Mouse (Mus musculus): ENCODE measurements around the gene Enoph1.

Gene Enoph1

DNA sequence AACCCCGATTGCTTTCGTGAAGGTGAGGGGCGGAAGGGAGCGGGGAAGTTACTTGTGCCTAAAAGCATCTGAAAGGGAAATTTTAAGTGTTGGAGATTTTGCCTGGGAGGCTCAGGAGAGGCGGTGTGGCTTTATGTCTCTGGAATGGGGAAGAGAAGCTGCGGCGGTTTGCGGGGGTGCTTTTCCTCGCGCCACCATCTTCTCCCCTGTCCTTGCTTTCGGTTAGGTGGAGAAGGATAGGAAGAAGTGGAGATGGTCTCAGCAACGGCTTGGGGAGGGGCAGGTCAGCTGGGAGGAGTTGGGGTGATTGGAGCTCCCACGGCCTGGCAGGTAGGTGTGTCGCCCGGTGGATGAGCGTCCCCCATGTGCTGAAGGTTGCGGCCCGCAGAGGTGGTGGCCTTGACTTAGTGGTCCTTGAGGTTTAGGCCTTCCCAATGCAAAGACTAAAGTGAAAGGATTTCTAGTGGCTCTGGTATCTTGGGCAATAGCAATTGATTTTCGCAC, 548 bp downstream of the Enoph1 start:
- no peak for DNase-seq (ENCODE audit: low spot score)

- DNase-seq (ENCODE audit: low spot score): no peak
Measured at GRCm38 (mm10) chr5:100041272-100041671, 1.5 kb downstream of the Enoph1 start.

DNA sequence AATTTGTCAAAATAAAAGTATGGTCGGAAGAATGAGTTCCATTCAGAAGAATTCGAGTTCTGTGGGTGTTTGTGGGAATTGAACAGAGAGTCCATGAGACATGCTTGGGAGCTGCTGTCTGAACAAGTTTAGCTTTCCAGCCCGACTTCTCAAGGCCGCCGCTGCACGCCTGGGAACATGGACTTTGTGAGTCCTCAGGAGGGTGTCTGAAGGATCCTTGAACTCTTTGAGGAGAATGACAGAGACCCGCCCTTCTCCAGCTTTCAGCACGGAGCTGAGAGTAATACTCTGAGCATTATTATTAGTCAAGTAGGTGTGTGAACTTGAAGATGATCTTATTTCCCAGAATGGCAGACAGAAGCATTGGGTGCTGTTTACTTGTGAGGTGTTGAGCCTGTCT, 2.7 kb downstream of the Enoph1 start:
- DNase-seq (ENCODE audit: low spot score): no peak

DNA sequence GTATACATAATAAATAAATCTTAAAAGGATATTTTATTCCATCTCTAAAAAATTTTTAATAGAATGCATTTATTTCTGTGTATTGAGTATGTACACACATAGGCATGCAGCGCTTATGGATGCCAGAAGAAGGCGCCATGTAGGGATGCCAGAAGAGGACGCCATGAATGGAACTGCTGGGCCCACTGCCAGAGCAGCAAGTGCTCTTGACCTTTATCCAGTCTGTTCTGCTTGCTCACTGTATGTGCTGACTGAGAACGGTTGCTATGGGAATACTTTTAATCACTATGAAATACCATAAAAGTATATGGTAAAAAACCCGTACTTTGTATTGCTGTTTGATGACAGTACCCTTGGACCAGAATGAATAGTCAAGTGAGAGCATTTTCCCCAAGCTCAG, 3.6 kb downstream of the Enoph1 start:
- DNase-seq (ENCODE audit: low spot score): no peak

GRCm38 (mm10) chr5:100044030-100044429, 4.2 kb downstream of the Enoph1 start:
- DNase-seq (ENCODE audit: low spot score): no peak

GRCm38 (mm10) chr5:100044621-100045020, 4.8 kb downstream of the Enoph1 start:
- no peak for DNase-seq (ENCODE audit: low spot score)

GRCm38 (mm10) chr5:100046096-100046495, 6.3 kb downstream of the Enoph1 start:
- DNase-seq (ENCODE audit: low spot score): no peak

- DNase-seq (ENCODE audit: low spot score): no peak
Measured at GRCm38 (mm10) chr5:100047143-100047640, 7.4 kb downstream of the Enoph1 start.

- DNase-seq (ENCODE audit: low spot score): no peak
Measured at GRCm38 (mm10) chr5:100047871-100048270, 8.1 kb downstream of the Enoph1 start.

DNA sequence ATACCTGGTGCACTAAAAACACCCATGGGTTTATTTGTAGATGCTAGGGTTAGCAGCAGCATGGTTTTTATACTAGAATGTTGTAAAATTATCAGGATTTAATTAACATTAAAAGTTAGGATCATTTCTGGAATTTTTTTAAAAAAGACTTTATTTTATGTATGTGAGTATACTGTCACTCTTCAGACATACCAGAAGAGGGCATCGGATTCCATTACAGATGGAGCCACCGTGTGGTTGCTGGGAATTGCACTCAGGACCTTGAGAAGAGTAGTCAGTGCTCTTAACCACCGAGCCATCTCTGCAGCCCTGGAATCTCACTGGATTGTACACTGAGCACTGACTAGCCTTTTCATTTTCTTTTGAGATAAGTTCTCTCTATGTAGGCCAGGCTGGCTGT, 10.1 kb downstream of the Enoph1 start:
- DNase-seq (ENCODE audit: low spot score): no peak

DNA sequence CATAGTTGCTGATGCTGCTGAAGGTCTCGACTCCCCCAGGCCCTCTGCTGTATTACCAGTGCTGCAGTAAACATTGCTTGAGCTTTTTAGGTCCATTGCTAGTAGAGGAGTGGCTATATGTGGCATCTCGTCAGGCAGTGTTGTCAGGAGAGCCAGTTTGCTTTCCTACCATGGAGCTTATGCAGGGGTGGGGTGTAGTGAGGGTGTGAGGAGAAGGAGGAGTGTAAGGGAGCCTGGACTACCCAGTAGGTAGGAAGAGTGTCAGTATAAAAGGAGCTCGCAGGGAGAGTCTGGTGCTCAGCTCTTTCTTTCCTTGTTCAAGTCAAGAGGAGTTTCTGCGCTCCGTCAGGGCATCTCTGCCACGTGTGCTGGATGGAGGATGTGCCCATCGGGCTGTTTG, 12.9 kb downstream of the Enoph1 start:
- no peak for DNase-seq (ENCODE audit: low spot score)

DNA sequence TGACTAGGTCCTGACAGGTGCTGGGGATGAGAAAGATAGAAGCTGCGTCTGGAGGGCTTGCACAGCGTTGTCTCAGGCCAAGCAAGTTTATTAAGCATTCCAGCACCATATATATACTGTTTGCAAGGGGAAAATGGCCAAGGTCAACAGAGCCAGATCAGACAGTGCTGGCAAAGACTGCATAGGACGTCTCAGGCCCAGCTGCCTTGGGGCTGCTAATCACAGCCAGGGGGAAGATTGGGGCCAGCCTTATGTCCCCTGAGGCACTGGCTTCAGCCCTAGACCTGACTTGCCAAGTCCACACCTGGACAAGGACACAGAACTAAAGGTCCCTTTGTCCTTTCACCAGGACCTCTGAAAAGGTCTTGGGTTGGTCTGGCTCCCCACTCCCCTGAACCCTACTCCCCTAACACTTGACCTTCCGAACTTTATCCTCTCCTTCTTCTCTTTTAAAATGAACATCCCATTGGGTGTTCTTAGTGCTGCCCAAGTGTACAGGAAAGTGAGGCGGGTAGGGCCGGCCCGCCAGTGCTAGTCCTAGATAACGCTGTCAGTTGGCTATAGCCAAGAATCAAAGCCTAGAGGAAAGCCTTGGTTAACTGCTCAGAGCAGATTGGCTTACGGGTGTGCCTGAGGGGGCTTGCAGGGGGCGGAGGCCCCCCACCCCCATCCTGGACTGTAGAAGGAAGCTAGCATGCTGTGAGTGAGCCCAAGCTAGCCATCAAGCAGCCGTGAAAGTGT, 15.2 kb downstream of the Enoph1 start:
- DNase-seq (ENCODE audit: low spot score): no peak

DNA sequence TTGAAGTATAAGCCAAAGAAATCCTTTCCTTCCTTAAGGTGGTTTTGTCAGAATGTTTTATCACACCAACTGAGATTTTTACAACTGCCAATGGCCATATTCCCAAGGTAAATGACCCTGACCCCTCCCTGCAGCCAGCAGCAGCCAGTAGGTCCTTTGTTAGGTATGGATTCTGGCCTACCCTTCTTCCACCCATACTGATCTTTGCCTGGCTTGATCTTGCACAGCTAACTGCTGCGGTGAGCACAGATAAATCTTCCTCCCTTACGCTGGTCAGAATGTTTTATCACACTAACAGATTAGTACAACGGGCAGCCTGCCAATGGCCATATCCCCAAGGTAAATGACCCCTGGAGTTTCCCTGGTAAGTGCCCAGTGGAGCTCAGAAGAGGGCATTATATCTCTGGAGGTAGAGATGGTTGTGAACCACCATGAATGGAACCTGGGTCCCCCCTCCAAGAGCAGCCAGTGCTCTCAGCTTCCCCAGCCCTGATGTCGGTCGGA, 16.1 kb downstream of the Enoph1 start:
- no peak for DNase-seq (ENCODE audit: low spot score)

DNA sequence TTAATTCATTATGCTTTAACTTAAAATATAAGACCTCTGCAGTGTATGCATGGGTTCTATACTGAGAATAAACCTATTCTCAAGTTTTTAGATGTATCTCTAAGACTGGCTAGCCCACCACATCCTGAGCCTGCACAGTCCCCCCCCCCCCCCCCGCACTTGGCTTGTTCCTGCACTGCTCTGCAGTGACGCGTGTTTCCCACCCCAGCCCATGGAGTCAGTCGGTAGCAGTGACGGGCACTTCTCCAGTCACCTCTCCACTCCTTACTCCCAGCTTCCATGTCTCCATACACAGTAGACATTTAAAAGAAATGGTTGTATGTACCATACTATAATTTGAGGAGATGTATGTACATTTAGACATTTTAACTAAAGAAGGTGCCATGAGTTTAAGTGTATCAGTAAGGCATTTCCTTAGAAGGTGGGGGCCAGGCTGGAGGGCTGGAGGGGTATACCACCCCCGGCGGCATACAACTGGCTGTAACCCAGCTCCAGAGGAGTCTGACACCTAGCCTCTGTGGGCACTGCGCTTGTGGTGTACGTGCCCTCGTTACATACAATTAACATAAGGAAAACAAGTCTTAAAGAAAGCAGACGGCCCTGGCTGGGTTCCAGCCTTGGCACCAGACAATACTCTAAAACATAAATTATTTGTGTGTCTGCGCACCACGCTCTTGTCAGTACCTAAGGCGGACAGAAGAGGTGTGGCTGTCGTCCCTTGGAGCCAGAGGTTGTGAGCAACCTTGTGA, 17.9 kb downstream of the Enoph1 start:
- DNase-seq (ENCODE audit: low spot score): no peak

- no peak for DNase-seq (ENCODE audit: low spot score)
Measured at GRCm38 (mm10) chr5:100058729-100059128, 18.9 kb downstream of the Enoph1 start.

DNA sequence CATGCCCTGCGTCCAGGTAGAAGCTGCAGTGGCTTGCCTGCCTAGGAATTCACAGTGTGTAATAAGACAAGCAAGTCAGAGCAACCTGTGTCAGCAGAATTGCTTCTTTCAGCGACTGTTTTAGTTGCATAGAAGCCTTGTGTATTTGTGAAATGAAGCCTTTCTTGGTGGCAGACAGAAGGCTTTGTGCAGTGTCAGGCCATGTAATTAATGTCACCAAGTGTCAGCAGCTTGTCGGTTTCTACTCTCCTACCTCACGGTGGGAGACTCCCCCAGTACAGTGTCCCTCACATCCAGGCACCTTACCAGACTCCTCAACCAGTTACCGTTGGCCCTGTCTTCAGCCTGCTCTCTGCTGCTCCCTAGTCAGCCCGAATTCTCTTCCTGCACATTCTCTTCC, 19.5 kb downstream of the Enoph1 start:
- no peak for DNase-seq (ENCODE audit: low spot score)

GRCm38 (mm10) chr5:100060876-100061275, 21.1 kb downstream of the Enoph1 start:
- DNase-seq (ENCODE audit: low spot score): no peak

DNA sequence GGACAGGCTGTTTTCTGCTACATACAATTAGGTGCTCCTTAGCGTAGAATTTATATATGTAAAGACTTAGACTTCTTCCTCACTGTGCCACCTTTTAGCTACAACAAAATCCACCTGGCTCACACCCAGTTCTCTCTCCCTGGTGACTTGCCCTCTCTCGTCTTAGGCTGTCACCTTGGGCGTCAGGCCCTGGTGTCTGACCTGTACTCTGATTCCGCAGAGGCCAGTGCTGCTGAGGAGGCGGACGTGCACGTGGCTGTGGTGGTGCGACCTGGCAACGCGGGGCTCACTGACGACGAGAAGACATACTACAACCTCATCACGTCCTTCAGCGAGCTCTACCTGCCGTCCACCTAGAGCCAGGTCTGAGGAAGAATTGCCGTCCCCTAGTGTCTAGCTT, 27.8 kb downstream of the Enoph1 start:
- DNase-seq (ENCODE audit: low spot score): no peak

- no peak for DNase-seq (ENCODE audit: low spot score)
Measured at GRCm38 (mm10) chr5:100069526-100069925, 29.7 kb downstream of the Enoph1 start.

GRCm38 (mm10) chr5:100070255-100070654, 30.5 kb downstream of the Enoph1 start:
- peak; percentile 87 for DNase-seq (ENCODE audit: low spot score)

DNA sequence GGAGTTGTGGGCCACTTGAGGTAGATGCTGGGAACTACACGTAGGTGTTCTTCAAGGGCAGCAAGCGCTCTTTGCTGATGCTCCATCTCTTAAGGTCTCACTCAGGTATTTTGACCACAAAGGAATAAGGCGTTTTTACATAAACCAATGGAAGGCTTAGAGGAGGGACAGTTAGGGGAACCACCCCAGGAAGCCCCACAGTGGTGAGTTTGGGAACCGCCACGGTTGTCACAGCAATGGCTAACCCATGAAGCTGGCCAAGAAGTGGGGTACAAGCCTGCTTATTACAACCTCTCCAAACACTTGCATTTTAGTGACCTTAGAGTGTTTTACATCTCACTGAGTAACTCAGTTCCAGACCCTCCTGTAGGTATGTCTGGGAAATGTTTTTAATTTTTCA, 31.8 kb downstream of the Enoph1 start:
- no peak for DNase-seq (ENCODE audit: low spot score)

GRCm38 (mm10) chr5:100072557-100072956, 32.8 kb downstream of the Enoph1 start:
- DNase-seq (ENCODE audit: low spot score): no peak

DNA sequence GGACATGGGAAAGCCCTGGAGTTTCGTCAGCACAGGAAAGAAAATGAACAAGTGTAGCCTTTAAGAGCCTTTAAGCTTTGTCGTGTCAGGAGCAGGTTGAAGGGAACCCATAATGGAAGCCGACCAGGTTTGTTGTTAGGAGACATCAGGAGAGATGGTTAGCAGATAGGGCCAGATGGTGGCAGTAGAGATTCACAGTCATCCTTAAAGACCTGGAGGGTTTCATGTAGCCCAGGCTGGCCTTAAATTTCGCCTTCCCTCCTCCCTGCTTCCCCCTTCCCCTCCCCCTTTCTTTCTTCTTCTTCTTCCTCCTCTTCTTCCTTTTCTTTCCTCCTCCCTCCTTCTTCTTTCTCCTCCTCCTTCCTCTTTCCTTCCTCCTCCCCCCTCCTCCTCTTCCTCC, 34.8 kb downstream of the Enoph1 start:
- DNase-seq (ENCODE audit: low spot score): no peak

All from urinary bladder, postnatal 25 days (tissue).